Mouse (Mus musculus) liver, adult (tissue): ENCODE results near the gene Hgf.

Experiments
- GATA4 ChIP-seq: IDR thresholded peaks from 2 replicates; pipeline ENCODE4 v1.6.1; 2014; ENCODE audit warnings: mild to moderate bottlenecking, low read length; ENCODE audit not compliant: insufficient replicate concordance

Hgf gene

DNA sequence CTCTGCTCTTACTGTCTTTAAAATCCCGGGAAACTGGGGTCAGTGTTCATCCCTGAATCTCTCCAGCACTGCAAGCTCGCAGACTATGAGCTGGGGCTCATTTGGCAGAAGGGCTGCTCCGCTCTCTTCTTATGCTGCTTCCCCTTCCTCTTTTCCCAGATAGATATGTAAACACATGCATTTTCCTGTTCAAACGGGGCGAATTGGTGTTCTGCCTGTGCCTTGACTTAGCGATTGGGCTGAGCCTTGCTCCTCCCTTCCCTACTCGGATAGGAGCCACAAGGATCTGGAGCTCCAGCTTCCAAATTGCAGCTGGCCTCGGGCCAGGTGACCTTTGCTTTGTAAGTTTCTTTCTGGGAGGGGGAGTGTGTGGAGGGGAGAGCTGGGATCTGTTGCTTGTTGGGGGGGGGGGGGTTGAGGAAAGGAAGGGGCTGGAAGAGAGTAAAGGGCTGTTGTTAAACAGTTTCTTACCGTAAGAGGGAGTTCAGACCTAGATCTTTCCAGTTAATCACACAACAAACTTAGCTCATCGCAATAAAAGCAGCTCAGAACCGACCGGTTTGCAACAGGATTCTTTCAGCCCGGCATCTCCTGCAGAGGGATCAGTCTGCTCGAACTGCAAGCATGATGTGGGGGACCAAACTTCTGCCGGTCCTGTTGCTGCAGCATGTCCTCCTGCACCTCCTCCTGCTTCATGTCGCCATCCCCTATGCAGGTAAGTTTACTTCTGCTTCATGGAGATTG is at the start of gene Hgf:
Hgf (plus strand) TSS at position 192 of the 744 bp plus-strand sequence.
- TF ChIP-seq GATA4 = no peak; the same call in 1 of the 2 replicates

DNA sequence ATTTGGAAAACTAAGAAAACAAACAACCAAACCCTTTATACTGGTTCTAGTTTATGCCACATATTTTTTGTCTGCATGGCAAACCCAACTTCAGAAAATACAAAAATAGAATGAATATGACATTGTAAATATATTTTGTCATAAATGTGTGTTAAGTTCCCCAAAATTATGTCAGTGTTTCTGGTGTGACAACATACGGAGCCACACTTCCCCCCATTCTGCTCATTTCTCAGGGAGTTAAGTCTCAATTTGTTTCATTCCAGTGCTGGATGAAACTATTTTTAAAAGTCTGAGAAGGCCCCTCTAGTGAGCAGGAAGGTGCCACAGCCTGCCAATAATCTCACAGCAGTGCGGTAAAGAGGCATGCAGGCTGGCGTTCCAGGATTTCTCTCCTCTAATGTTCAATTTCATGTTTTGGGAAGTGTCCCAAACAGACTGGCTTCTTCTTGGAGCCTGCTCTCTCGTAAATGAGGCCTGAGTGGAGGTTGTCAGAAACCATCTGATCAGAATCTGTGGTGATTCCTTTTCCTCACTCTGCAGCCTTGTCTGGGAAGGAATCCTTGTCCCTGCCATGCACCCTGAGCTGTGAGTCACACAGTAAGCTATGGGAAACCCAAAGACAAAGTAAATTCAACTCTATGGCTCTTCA is 46.5 kb upstream of the Hgf start:
- no peak for TF ChIP-seq GATA4

DNA sequence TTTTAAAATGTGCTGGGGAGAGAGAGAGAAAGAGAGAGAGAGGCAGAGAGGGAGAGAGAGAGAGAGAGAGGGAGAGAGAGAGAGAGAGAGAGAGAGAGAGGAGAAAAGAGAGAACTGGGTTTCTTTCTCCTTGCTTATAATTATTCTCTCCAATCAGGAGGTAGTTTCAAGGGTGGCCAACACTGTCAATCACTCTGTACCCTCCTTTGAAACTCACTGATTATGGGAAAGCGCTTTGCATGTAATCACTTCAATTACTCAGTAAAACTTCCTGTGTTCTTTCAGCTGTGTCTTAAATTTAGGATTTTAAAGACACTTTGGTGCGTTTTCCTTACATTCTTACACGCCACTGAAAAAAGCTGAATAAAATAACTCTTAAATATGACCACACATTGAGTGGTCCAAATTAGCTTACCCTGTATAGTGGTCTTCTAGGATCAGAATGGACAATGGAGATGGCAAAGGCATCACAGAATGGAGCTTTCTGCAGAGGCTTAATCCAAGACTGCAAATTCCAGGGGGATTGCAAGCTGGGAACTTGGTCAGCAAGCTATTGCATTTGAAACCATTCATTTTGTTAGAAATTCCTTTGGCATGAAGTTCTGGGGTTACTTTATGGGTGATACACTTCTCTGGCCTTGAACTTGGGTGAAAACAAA is 21.5 kb upstream of the Hgf start:
- TF ChIP-seq GATA4 = no peak

GRCm38 (mm10) chr5:16538067-16538466 is 15.2 kb upstream of the Hgf start:
- TF ChIP-seq GATA4 = no peak

DNA sequence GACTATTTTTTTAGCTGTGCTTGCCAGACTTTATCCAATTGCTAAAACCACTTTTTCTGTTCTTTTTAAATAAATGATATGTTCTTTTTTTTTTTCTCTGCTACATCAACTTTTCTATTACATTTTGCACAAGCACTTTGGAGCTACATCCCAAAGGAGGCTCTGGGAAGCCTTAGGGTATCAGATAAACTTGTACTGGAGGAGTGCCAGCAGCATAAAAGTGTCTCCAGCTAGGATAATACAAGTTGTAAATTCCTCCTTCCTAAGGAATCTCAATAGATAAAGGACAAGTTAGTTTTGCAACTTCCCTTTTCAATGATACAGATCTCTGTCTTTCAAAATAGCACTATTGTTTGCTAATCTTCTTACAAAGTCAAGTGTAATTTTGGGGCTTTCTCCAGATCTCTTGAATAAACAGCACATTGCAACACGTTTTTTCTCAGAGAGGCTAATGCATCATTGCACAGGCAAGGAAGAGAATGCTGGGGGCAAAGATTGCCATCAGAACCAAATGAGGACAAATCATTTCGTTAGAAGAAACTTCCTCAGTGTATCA is 11.7 kb upstream of the Hgf start:
- TF ChIP-seq GATA4 = no peak

DNA sequence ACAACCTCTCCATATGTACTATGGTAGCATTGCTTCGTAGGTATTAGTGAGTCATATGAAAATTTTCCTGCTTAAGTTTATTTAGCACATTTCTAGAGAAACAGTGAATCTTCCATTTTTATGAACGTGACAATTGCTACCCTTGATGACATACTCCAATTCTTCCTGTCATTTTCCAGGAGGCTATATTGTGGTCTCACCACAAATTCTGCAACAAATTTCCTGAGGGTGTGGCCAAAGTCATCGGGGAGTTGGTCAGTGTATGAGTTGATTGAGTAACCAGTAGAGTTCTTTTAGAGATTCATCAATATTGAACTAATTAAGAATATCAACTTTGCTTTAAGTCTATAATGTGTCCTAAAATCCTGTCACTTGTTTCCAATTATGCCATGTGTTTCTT is 5.8 kb upstream of the Hgf start:
- TF ChIP-seq GATA4 = no peak

DNA sequence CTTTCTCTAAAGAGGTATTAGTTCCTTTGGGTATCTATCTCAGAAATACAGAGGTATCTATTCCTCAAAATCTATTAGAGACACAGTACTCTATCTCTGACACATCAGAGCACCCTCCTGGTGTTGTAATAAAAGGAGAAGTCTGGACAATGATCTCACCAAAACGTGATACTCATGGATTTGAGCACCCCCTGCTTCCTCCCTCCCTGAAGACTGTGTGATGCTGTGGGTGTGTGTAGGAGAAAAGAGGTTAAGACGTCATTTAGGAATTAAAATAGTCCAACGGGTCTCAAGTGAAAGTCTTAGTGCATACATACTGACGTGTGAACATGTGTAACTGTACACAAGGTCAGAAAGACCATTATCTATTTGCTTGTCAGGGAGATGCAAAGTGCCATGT is 648 bp upstream of the Hgf start:
- TF ChIP-seq GATA4 = no peak

GRCm38 (mm10) chr5:16560247-16560646 is 7.0 kb downstream of the Hgf start:
- no peak for TF ChIP-seq GATA4

GRCm38 (mm10) chr5:16568997-16569396 is 15.7 kb downstream of the Hgf start:
- TF ChIP-seq GATA4 = no peak

DNA sequence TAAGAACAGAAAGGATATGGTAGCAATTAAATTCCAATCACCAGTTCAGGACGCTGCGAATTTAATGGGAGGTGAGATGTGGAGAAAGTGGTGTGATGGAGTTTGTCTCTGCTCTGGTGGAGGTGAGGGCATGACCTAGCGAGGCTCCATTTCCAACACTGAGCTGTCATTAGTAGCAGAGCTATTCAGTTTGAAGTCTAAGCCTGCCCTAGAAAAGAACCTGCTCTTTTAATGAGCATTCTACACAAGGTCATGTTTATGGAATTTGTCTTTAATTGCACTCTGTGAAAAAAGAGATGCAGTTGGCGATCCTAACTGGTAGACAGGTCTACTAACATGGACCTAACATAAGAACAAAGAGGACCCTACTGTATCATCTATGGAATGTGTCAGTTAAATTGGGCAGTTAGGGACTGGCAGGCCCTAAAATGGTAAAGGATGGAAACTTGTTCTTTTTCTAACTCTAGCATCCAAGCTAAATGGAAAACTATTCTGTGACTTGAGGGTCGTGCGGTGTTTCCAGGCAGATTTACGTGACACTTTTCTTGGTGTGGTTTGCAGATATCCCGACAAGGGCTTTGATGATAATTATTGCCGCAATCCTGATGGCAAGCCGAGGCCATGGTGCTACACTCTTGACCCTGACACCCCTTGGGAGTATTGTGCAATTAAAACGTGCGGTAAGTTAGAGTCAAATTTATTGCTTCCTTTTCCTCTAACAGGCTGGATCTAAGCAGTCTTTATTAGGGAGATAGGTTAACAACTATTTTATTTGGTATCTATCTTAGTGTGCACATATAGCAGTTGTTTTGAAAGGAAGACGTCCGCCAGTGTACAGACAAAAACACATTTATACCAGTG is 24.8 kb downstream of the Hgf start:
- no peak for TF ChIP-seq GATA4

DNA sequence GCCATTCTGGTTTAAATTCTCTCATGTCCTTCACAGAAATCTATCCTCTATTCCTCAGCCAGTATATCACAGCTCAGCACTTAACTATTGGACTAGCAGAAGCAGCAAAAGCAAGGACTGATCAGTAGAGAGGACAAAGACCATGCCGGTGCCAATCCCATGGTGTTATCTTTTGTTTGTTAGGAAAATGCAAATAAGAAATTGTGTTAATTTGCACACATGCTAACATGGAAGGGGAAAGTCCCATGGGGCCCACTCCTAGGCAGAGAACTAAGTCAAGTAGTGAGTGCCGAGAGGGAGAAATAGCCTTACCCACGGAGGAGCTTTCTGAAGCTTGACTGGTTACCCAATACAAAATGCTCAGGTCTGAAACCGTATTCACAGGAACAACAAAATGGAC is 42.4 kb downstream of the Hgf start:
- TF ChIP-seq GATA4 = no peak

DNA sequence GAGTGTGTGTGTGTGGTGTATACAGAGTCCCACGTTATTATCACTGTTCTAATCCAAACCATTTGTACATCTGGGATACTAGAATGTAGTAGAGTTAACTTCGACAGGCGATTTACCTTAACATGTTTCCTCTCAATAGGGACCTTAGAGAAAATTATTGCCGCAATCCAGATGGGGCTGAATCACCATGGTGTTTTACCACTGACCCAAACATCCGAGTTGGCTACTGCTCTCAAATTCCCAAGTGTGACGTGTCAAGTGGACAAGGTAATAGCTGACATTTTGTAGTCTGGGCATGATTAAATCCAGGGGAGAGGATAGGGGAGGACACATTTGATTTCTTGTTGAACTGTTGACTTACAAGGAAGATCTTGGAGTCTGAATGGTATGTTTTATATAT is 44.7 kb downstream of the Hgf start:
- TF ChIP-seq GATA4 = no peak

- TF ChIP-seq GATA4 = no peak
These were observed 48.2 kb downstream of the Hgf start for GRCm38 (mm10) chr5:16601463-16601862.

GRCm38 (mm10) chr5:16632996-16633395 is 79.7 kb downstream of the Hgf start:
- no peak for TF ChIP-seq GATA4

- no peak for TF ChIP-seq GATA4
These were observed 93.1 kb downstream of the Hgf start for GRCm38 (mm10) chr5:16646417-16646816.
